Mouse (Mus musculus): ENCODE data around the gene Ubb. TPM values are rescaled to one million over a fixed set of nuclear protein-coding genes. Genes with fewer than 3 reads are reported as not detected.

Ubb gene
- polyA plus RNA-seq (2015; fragmentation: Illumina TruSeq; extraction: RNeasy Lipid Tissue Mini Kit (QIAGEN cat#74804); ENCODE audit: insufficient read depth, low replicate concordance): 647 TPM

DNA sequence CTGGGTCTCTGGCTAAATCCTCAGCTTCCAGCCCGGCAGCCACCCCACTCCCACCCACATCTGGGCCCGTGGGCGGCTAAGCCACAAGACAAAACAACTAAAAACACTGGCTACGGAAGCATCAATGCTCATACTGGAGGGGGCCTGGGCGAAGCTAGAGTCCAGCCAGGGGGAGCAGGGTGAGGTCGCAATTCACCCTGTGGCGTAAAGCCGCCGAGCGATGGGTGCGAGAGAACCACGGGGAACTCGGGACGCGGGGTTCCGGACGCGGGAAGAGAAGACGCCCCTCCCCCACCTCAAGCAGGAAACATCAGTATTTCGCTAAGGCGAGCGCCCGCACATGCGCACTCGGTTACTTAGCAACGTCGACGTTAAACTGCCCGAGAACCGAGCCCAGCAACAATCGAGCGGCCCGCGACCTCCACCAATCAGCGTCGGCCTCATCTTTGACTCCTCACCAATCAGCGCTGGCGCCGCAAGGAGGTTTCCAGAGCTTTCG is at the start of gene Ubb:
Ubb (plus strand) TSS at position 445 of the 499 bp plus-strand sequence.

DNA sequence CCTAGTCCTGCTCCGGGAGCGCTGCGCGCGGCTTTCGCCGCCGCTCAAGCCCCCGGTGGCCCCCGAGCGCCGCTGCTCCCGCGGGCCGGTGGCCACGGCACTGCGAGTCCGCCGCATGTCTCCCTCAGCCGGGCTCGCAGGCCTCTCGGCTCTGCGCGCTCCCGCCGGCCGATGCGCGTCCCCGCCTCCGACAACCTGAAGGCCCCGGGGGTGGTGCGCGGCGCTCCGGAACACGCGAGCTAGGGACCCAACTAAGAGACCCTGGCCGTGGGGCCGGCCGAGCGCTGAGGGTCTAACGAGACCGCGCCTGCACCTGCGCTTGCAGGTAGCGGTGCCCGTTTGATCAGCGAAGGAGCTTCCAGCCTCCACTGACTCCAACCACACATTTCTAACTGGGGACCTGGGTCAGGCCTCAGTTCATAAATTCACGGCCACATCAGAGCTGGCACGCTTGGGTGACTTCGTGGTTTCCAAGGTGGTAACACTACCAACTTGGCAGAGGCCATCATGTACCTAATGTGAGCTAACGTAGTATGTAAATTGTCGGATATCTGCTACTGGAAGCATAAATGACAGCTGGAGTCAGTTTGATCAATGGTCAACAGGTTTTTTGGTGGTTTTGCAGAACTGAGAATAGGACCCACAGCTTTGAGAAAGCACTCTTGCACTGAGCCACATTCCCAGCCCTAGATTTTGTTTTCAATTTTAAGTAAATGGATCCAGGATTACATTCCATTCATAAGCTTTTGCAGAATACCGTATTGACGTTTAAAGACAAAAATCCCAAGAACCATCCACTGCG is 11.7 kb upstream of the Ubb start, which contains the start of gene Cenpv:
Cenpv (minus strand) TSS at position 173 of the 802 bp plus-strand sequence.

DNA sequence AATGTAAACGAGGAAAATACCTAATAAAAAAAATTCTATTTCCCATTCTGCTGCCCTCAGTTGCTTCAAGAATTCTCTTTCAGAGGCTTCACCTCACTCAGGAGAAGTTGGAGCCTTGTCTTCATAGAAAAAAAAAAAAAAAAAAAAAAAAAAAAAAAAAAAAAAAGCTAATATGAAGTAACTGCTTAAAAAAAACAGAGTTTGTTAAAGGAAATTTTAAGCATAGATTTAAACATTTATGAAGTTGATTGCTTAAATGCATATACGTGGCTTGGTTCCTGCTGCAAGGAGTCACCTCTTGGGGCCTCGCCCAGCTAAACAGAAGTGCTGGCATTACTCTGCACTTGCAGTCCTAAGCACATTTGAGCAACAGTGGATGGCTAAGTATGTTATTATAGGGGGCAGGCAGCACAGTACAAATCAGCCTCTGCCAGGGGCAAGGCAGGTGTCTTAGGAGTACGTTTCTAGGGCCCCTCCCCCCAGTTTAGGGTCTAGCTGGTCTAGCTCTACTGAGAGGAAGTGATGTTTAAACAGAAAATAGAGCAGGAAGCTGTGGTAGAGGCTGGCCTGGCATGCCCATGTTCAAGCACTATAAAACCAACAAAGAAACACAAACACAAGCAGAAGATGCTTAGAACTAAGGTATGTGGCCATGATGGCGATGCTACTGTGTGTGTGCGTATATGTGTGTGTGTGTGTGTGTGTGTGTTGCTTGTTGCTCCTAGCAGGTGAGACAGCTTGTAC is 23.2 kb downstream of the Ubb start, which contains the start of gene Trpv2:
Trpv2 (plus strand) TSS at position 528 of the 744 bp plus-strand sequence.

Other genes starting within 250 kb of the Ubb start
- gene Pigl, start 92.7 kb upstream of the Ubb start, polyA plus RNA-seq (2015; fragmentation: Illumina TruSeq; extraction: RNeasy Lipid Tissue Mini Kit (QIAGEN cat#74804); ENCODE audit: insufficient read depth, low replicate concordance): 9.8 TPM
- 202 TPM for gene Ncor1, start 92.6 kb upstream of the Ubb start, polyA plus RNA-seq (2015; fragmentation: Illumina TruSeq; extraction: RNeasy Lipid Tissue Mini Kit (QIAGEN cat#74804); ENCODE audit: insufficient read depth, low replicate concordance)
- 12.0 TPM for gene Cenpv, start 11.9 kb upstream of the Ubb start, polyA plus RNA-seq (2015; fragmentation: Illumina TruSeq; extraction: RNeasy Lipid Tissue Mini Kit (QIAGEN cat#74804); ENCODE audit: insufficient read depth, low replicate concordance)
- 27.0 TPM for gene Trpv2, start 23.3 kb downstream of the Ubb start, polyA plus RNA-seq (2015; fragmentation: Illumina TruSeq; extraction: RNeasy Lipid Tissue Mini Kit (QIAGEN cat#74804); ENCODE audit: insufficient read depth, low replicate concordance)
- 7.7 TPM for gene Lrrc75a, start 97.4 kb downstream of the Ubb start, polyA plus RNA-seq (2015; fragmentation: Illumina TruSeq; extraction: RNeasy Lipid Tissue Mini Kit (QIAGEN cat#74804); ENCODE audit: insufficient read depth, low replicate concordance)
- gene Mmgt2, start 97.5 kb downstream of the Ubb start, polyA plus RNA-seq (2015; fragmentation: Illumina TruSeq; extraction: RNeasy Lipid Tissue Mini Kit (QIAGEN cat#74804); ENCODE audit: insufficient read depth, low replicate concordance): 23.9 TPM
- 12.7 TPM for gene Zfp287, start 180.7 kb downstream of the Ubb start, polyA plus RNA-seq (2015; fragmentation: Illumina TruSeq; extraction: RNeasy Lipid Tissue Mini Kit (QIAGEN cat#74804); ENCODE audit: insufficient read depth, low replicate concordance)
- not detected for gene Gm10428, start 201.9 kb downstream of the Ubb start, polyA plus RNA-seq (2015; fragmentation: Illumina TruSeq; extraction: RNeasy Lipid Tissue Mini Kit (QIAGEN cat#74804); ENCODE audit: insufficient read depth, low replicate concordance)
- 2.6 TPM for gene Zfp286, start 238.3 kb downstream of the Ubb start, polyA plus RNA-seq (2015; fragmentation: Illumina TruSeq; extraction: RNeasy Lipid Tissue Mini Kit (QIAGEN cat#74804); ENCODE audit: insufficient read depth, low replicate concordance)